Mouse (Mus musculus) cerebellum, postnatal 14 days (tissue): ENCODE measurements at regions not wholly inside any gene's neighbourhood (a gene's known extent, or its start where the extent isn't known, plus 50 kb on each side); places are given as distances from the start of the nearest gene placed in this dataset.
A peak's percentile ranks its signal among the peaks of the same experiment; 100 is the strongest.

Experiments used
- DNase-seq, 2 experiments: peaks; one replicate each; pipeline ENCODE4 v3.0.0; 2021; ENCODE audit warnings: mixed read lengths in 2 of 2

GRCm38 (mm10) chr9:61047289-61047688, 252.9 kb downstream of the Uaca start:
- DNase-seq: no peak

GRCm38 (mm10) chr9:61048576-61048975, 254.2 kb downstream of the Uaca start:
- DNase-seq: no peak

DNA sequence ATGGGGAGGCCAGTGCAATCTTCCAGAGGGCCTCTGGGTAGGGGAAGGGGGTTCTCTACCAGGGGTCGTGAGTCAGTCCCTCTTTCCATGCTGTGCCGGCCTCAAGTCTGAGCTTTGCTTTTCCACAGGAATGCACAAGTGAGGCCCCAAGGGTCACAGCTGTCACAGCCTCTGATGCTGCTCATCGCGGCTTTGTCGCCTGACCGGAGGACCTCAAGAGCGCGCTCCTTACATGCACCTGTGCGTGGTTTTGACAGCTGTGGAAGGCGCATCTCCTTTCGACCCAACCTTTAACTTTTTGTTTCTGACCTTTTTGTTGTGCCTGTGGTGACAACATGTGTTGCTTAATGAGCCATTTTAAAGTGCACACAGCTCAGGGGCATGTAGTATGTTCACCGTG, 258.3 kb downstream of the Uaca start:
- no peak for DNase-seq

GRCm38 (mm10) chr9:61054427-61054826, 260.1 kb downstream of the Uaca start:
- DNase-seq: peak; percentile 33 to 55

GRCm38 (mm10) chr9:61055392-61055791, 261.1 kb downstream of the Uaca start:
- no peak for DNase-seq

DNA sequence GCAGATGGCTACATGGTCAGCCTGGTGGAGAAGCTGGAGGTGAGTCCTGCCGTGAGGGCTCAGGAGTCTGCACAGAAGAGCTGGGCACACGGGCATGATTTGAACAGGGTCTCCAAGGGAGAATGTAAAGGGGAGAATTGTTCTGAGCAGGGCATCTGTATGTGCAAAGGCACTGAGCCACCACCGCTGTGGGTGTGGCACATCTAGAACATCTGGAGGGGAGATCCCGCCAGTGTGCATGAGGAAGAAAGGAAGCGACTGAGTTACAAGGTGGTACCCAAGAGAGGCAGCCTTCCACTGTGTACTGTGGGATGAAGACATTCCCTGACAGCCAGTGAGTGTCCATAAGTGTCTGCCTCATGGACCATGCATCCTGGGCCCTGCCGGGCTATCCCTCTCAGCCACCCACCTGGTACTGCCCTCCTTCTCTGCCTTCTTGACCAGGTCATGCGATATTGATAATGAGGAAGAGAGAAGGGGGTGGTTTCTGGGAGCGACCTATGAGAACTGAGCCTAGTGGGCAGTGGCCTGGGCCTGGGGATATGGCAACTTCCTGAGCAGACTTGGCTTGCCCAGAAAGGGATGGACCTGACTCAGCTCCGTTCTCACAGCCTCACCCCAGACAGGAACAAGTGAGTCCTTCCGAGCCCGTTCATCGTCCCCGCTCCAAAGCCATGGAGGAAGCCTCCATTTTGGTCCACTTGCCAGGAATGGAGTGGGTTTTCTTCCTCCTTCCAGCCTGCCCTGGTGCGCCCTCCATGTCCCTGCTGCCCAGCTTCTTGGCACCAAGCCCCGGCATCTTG, 261.8 kb downstream of the Uaca start:
- peak; percentile 64 to 77 for DNase-seq

- DNase-seq: peak; percentile 37 to 52
Observed at GRCm38 (mm10) chr9:61056731-61057270, 262.5 kb downstream of the Uaca start.

DNA sequence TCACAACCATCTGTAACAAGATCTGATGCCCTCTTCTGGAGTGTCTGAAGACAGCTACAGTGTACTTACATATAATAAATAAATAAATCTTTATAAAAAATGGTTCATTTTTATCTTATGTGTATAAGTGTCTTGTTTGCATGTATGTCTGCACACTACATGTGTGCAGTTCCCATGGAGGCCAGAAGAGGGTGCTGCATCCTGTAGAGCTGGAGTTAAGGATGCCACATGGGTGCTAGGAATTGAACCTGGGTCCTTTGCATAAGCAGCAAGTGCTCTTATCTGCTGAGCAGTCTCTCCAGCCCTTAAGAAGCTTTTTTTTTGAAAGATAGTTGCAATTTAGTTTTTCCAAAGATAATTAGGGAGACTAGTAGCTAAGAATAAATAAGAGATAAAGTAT, 264.9 kb downstream of the Uaca start:
- DNase-seq: no peak

DNA sequence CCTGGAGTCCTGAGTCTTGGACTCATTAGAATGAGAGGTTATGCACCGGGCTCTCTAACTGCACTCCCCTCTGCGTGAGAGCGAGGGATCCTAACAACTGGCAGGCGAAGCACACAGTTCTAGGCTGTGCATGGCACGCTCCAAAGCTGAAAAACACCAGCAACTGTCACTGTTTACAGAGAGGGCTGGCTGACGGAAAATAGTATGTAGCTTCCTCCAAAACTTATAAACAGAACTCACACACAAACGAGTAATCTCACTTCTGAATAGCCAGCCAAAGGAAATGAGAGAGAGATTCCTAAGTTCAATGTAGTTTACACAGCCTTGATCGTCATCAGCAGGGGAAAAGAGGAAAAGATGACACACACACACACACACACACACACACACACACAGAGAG, 266.6 kb downstream of the Uaca start:
- no peak for DNase-seq

GRCm38 (mm10) chr9:61064714-61065305, 270.5 kb downstream of the Uaca start:
- DNase-seq: no peak

DNA sequence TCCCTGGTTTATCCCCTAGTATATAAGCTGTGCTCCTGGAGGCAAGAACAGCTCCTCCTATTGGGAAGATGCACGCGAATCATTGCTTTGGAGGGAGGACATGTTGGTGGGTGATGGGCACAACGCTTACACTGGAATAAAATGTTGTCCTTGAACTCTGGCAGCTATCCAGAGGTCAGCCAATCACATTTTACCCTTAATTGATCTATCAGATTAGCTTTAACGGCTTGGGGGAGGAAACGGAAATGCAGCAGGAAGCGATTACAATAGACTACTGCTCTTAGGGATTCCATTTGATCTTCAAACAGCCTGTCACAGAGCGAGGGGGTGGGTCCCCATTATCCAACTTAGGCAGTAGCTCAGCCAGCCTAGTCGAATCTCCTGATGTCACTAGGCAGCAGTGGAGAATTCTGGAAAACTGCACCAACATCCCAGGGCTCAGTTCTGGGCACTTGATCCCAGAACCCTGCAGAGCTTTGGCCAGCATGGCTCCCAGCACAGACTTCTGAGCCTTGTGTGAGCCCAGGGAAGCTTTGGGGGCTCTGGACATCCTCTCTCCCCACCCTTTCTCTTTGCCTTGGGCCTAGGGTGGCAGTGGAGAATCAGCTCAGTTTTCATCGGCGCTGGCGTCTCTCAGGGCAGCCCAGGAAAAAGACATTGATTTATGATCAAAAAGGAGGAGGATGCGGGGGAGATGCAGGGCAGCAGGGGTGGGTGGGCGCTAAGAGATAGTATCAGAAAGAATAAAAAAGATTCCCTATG, 275.4 kb downstream of the Uaca start:
- peak in 1 of 2 experiments; percentile 35 for DNase-seq

DNA sequence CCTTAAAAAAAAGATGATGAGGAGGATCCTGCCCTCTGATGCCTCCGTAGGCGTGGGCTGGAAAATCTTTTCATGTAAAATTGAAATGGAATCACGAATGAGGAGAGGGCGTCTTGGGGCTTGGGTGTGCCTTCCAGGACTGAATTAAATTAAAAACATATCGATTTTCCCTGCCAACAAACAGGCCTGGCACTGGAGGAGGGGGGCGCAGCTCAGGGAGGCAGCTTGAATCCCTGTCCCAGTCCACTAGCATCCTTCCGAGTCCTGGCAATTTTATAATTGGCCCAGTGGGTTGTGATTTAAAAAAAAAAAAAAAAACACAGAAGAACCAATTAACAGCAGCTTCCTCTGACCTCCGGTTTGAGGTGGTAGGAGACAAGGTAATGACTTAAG, 276.0 kb downstream of the Uaca start:
- DNase-seq: no peak

- DNase-seq: no peak
Observed at GRCm38 (mm10) chr9:61070861-61071260, 276.5 kb downstream of the Uaca start.

- DNase-seq: peak; percentile 38 to 39
Observed at GRCm38 (mm10) chr9:61073482-61073881, 279.1 kb downstream of the Uaca start.

- DNase-seq: no peak
Observed at GRCm38 (mm10) chr9:61075071-61075470, 280.7 kb downstream of the Uaca start.

DNA sequence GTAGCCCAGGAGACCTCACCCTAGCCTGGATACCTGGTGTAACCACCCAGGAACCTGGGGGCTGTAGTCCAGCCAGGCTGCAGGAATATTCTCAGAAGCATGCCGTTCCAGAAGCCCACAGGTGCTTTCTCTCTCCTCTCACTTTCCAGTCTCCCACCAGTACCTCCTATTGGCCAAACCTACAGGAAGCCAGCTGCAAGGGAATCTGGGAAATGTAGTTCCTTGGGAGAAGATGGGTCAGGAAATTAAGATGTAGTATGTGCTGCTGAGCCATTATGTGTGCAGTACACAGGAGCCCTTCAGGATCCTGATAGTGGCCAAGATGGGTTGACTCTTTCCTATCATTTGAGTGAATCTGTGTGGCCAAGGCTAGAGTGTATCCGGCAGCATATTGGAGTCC, 282.8 kb downstream of the Uaca start:
- DNase-seq: no peak

- peak in 1 of 2 experiments; percentile 50 for DNase-seq
Observed at GRCm38 (mm10) chr9:61077807-61078206, 283.5 kb downstream of the Uaca start.

- peak; percentile 72 to 87 for DNase-seq
Observed at GRCm38 (mm10) chr9:61081474-61082021, 287.2 kb downstream of the Uaca start.

GRCm38 (mm10) chr9:61084655-61085230, 287.4 kb upstream of the Tle3 start:
- DNase-seq: no peak

- DNase-seq: no peak
Observed at GRCm38 (mm10) chr9:61087035-61087434, 285.1 kb upstream of the Tle3 start.

- DNase-seq: no peak
Observed at GRCm38 (mm10) chr9:61089066-61089686, 283.0 kb upstream of the Tle3 start.

- no peak for DNase-seq
Observed at GRCm38 (mm10) chr9:61091036-61091435, 281.1 kb upstream of the Tle3 start.
